Mouse (Mus musculus) midbrain, embryonic 14.5 days (tissue): ENCODE results near the gene Gm21985. TPM values are rescaled to one million over a fixed set of nuclear protein-coding genes. Genes with fewer than 3 reads are reported as not detected.
"Not testable (repeated sequence)": the region's sequence is repeated elsewhere in the genome, so short reads cannot be mapped to it uniquely, and the experiment has no call there.

Source experiments
- ATAC-seq: fragments of 200-750 bp; cut with Nextera tagmentation; 2 replicates; pipeline ENCODE4 v1.8.0; 2017; ENCODE audit warnings: moderate number of reproducible peaks, moderate library complexity; ENCODE audit not compliant: low FRiP score, low TSS enrichment
- DNase-seq: peaks from one replicate; pipeline ENCODE4 v3.0.0-alpha.2; 2015
- H3K27ac ChIP-seq: fragments of 300-500 bp; sonication (generic); replicated peaks from 2 replicates; pipeline ENCODE4 v1.5.1; 2014; ENCODE audit warnings: mild to moderate bottlenecking, low read depth, low read length, moderate library complexity
- H3K27me3 ChIP-seq: fragments of 300-500 bp; sonication (generic); 2 replicates; pipeline ENCODE4 v1.6.1; 2014; ENCODE audit warnings: low read length, control low read depth, mixed read lengths; ENCODE audit not compliant: control insufficient read depth, insufficient read depth
- H3K36me3 ChIP-seq: fragments of 300-500 bp; sonication (generic); 2 replicates; pipeline ENCODE4 v1.6.1; 2014; ENCODE audit warnings: low read length, control low read depth; ENCODE audit not compliant: control insufficient read depth, insufficient read depth
- H3K4me1 ChIP-seq: fragments of 300-500 bp; sonication (generic); 2 replicates; pipeline ENCODE4 v1.6.1; 2014; ENCODE audit warnings: mild to moderate bottlenecking, antibody characterized with exemption, low read length, control low read depth; ENCODE audit not compliant: control insufficient read depth, insufficient read depth
- H3K4me2 ChIP-seq: fragments of 300-500 bp; sonication (generic); 2 replicates; pipeline ENCODE4 v1.6.1; 2014; ENCODE audit warnings: mild to moderate bottlenecking, low read length, moderate library complexity
- H3K4me3 ChIP-seq: fragments of 300-500 bp; sonication (generic); replicated peaks from 2 replicates; pipeline ENCODE4 v1.5.1; 2014; ENCODE audit warnings: low read depth, low read length
- H3K9ac ChIP-seq: fragments of 300-500 bp; sonication (generic); replicated peaks from 2 replicates; pipeline ENCODE4 v1.6.1; 2014; ENCODE audit warnings: mild to moderate bottlenecking, low read length, moderate library complexity
- H3K9me3 ChIP-seq: fragments of 300-500 bp; sonication (generic); 2 replicates; pipeline ENCODE4 v1.6.1; 2016; ENCODE audit warnings: low read length, control low read depth, mixed read lengths; ENCODE audit not compliant: control insufficient read depth
- WGBS: fragments of 180-500 bp; shearing (Covaris S2); extraction: QIAGEN DNeasy Blood & Tissue Kit; methylation state at CpG from one replicate; pipeline ENCODE4 v1.1.7; 2014; 5-methylcytosine and 5-hydroxymethylcytosine counted together
- polyA plus RNA-seq: library from polyadenylated mRNA; unstranded; fragments of >200 nt; fragmentation: Nextera tagmentation; extraction: Ambion mirVana; gene quantifications from 2 replicates; pipeline ENCODE4 v1.2.1, GENCODE M21; 2014

Gene Gm21985
- polyA plus RNA-seq, 1 experiment from 2014 or later, result not detected

DNA sequence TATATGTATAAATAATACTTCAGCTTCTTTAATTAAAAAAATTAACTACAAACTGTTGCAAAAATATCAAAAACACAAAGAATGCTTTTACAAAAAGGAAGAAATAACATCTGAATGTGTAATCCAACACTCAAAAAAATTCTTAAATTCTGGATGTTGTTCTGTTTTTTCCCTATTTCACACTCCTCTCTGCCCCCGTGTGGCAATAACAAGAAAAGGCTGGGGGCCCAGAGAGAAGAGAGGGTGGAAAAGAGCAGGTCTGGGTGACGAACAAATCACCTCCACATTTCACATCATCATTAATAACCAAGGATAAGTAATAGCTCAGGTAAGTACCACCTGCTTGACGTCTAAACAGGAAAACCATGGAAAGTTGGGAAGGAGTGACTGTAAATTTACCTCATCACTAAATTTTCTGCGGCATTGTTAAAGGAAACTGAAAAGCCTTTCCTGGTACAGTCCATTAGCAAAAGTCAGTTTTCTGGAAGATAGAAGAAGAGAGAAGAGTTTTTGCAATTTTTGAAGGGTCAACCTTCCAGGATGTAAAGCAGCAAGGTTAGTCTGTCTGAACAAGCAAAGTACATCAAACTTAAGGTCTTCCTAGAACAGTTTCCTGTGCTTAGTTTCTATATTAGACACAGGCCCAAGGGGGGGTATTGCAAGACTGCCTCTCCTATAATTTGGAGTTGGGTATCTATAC lies 183.6 kb downstream of the Gm21985 start:
- H3K27me3 ChIP-seq, result no peaks in the 10 kb centered on the region
- no peaks in the 10 kb centered on the region for H3K36me3 ChIP-seq
- 33% methylated on average over 4 of the region's 4 CpGs for WGBS
- H3K9me3 ChIP-seq, result no peaks in the 10 kb centered on the region
- no peak overlapping the region for H3K4me3 ChIP-seq
- no peak overlapping the region for H3K27ac ChIP-seq
- DNase-seq, result peak; percentile 37
- H3K4me2 ChIP-seq, result no peak overlapping the region
- H3K4me1 ChIP-seq, result no peaks in the 10 kb centered on the region
- no peak overlapping the region for H3K9ac ChIP-seq
- ATAC-seq, result no peak

DNA sequence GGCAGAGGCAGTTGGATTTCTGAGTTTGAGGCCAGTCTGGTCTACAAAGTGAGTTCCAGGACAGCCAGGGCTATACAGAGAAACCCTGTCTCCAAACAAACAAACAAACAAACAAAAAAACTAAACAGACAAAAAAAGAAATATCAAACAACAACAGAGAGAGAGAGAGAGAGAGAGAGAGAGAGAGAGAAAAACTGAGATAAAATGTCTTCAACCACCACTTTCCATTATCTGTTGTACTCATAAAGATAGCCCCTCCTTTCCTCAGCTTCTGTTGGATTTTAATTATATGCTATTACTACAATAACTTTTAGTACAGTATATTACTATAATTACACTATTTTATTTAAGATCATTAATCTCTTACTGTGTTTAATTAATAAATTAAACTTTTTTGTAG lies 186.4 kb downstream of the Gm21985 start:
- H3K27me3 ChIP-seq, H3K4me2 ChIP-seq, H3K9me3 ChIP-seq, H3K4me1 ChIP-seq, DNase-seq, ATAC-seq, H3K4me3 ChIP-seq, H3K36me3 ChIP-seq, H3K9ac ChIP-seq, H3K27ac ChIP-seq: not testable (repeated sequence)

DNA sequence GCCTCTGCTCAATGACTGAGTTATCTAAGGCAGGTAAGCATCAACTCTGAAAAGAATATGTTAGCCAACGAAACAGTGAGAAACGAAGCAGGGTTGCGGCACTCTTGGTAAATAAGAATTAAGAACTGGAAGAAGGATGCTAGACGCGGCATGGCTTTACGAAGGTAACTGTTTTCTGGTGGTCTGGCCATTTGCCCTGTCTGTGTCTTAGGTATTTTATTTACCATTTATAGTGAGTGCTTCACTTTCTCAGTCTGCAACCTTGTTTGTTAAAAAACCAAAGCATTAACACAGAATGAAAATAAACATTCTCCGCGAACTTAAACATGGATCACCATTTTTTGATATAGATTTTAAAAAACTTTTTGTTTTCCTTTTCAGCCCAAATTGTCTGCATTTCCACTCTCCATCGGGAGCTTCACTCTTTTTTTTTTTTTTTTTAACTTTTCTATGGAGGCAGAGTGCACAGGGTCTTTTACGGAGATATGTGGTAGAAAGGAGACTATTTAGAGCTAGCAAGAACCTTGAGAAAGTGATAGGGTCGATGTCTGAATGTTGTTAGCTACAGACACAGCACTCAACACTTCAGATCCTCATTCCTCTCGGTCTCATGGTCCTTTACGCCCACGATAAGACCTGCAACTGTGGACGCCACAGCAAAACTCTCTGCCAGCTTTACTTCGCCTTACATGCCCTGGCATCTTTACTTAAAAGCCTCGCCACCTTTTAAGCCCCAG lies 188.2 kb downstream of the Gm21985 start:
- 33% methylated on average over 17 of the region's 17 CpGs for WGBS
- peak overlapping the region; percentile 59 for H3K4me2 ChIP-seq
- H3K27ac ChIP-seq, result peak overlapping the region; percentile 56
- H3K27me3 ChIP-seq, result no peaks in the 10 kb centered on the region
- DNase-seq, result no peak
- H3K9me3 ChIP-seq, result no peaks in the 10 kb centered on the region
- ATAC-seq, result no peak; the same call in 1 of the 2 replicates
- H3K4me3 ChIP-seq, result peak overlapping the region; percentile 70
- H3K9ac ChIP-seq, result peak overlapping the region; percentile 73
- H3K4me1 ChIP-seq, result peaks cover 9% of the 10 kb centered on the region; the same call in 1 of the 2 replicates
- H3K36me3 ChIP-seq, result no peaks in the 10 kb centered on the region

DNA sequence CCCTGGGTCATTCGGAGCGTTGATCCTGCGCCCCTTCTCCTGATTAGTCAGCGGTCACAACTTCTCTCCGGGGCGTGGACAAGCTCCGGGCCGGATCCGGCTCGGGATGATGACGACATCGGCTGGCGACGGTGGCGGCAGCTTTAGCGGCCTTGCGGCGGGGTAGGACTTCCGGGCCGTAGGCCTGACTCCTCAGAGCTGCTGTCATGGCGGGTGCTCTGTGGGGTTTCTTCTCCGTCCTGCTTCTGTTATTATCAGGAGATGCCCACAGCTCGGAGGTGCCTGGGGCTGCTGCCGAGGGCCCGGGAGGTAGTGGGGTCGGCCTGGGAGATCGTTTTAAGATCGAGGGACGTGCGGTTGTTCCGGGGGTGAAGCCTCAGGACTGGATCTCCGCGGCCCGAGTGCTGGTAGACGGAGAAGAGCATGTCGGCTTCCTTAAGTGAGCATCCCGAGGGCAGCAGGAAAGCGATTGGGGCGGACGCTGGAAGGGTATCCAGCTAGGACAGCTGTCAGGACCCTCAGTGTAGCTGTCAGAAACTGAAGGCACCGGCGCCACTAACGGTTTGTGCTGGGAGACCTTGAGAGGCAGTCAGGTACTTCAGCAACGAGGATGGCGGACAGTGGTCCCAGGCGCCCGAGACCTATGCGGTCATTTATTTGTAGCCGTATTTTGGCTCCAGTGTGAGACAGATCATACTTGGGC lies 188.9 kb downstream of the Gm21985 start, which contains the start of gene Emc7:
Emc7 (plus strand) TSS at position 136 of the 703 bp plus-strand sequence.
- H3K4me1 ChIP-seq, result peaks cover 9% of the 10 kb centered on the region; the same call in 1 of the 2 replicates
- peak within 1 kb of the TSS; percentile 73 for H3K9ac ChIP-seq
- 0 out of 2 replicates have a peak, but pooled peaks cover under 1% of the 10 kb centered on the region for H3K36me3 ChIP-seq
- peak within 1 kb of the TSS; percentile 79 for H3K27ac ChIP-seq
- ATAC-seq, result peak; percentile 98
- peak within 1 kb of the TSS; percentile 67 for H3K4me2 ChIP-seq
- H3K27me3 ChIP-seq, result no peaks in the 10 kb centered on the region
- no peaks in the 10 kb centered on the region for H3K9me3 ChIP-seq
- peak; percentile 98 for DNase-seq
- peak within 1 kb of the TSS; percentile 70 for H3K4me3 ChIP-seq
- under 1% methylated on average over 49 of the region's 49 CpGs for WGBS

Other genes starting within 250 kb of the Gm21985 start
- not detected in 2 replicates for gene Olfr1311, start 241.9 kb upstream of the Gm21985 start, polyA plus RNA-seq
- not detected in 2 replicates for gene Olfr1312, start 216.1 kb upstream of the Gm21985 start, polyA plus RNA-seq
- gene Olfr1313, start 188.5 kb upstream of the Gm21985 start, polyA plus RNA-seq, result not detected in 2 replicates
- gene Olfr1314, start 169.5 kb upstream of the Gm21985 start, polyA plus RNA-seq, result not detected in 2 replicates
- not detected in 2 replicates for gene Olfr1315-ps1, start 150.9 kb upstream of the Gm21985 start, polyA plus RNA-seq
- not detected in 2 replicates for gene Olfr1316, start 131.3 kb upstream of the Gm21985 start, polyA plus RNA-seq
- gene Olfr1317, start 126.0 kb upstream of the Gm21985 start, polyA plus RNA-seq, result not detected in 2 replicates
- not detected in 2 replicates for gene Olfr1318, start 112.1 kb upstream of the Gm21985 start, polyA plus RNA-seq
- gene Lpcat4, start 26.8 kb upstream of the Gm21985 start, polyA plus RNA-seq, result 13.9 and 18.7 TPM in 2 replicates
- 0.05 TPM in 1 of 2 replicates, not detected in the other for gene Nutm1, start 7.0 kb upstream of the Gm21985 start, polyA plus RNA-seq
- gene Nop10, start 4.4 kb upstream of the Gm21985 start, polyA plus RNA-seq, result 136 and 182 TPM in 2 replicates
- 18.6 and 25.9 TPM in 2 replicates for gene Slc12a6, start 489 bp upstream of the Gm21985 start, polyA plus RNA-seq
- gene Emc4, start 101.7 kb downstream of the Gm21985 start, polyA plus RNA-seq, result 147 and 187 TPM in 2 replicates
- gene Katnbl1, start 112.9 kb downstream of the Gm21985 start, polyA plus RNA-seq, result 33.3 and 39.0 TPM in 2 replicates
- gene Emc7, start 188.7 kb downstream of the Gm21985 start, polyA plus RNA-seq, result 18.3 and 19.1 TPM in 2 replicates
- 0.30 and 0.93 TPM in 2 replicates for gene Chrm5, start 214.5 kb downstream of the Gm21985 start, polyA plus RNA-seq
- gene Aven, start 226.7 kb downstream of the Gm21985 start, polyA plus RNA-seq, result 3.2 and 4.5 TPM in 2 replicates